Mouse (Mus musculus) MN1 (cell line): ENCODE results near the gene Prdx6b.

Experiments
- DNase-seq: peaks from one replicate; pipeline ENCODE4 v3.0.0-alpha.2; 2016; ENCODE audit warnings: low spot score

The Prdx6b gene

DNA sequence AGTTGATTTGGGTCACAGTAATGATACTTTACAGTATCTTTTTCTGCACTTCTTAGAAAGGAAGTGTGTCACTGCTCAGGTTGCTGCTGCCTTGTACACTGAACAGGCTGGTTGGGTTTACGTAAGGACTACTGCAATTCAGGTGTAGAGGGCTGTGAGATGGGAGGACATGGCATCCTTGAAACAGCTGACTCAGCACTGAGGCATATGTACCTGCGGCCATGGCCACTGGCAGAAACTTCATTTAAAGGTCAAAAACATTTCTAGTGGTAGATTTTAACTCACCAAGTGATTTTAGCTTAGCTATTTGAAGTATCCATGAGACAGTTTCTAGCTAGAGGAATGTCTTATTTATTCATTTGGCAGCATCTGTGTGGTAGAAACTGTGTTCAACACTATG is 33.5 kb downstream of the Prdx6b start:
- no peak for DNase-seq

GRCm38 (mm10) chr2:80327272-80327671 is 35.0 kb downstream of the Prdx6b start:
- DNase-seq = no peak

- no peak for DNase-seq
These were observed 36.8 kb downstream of the Prdx6b start for GRCm38 (mm10) chr2:80328961-80329653.

GRCm38 (mm10) chr2:80340537-80340936 is 48.3 kb downstream of the Prdx6b start:
- DNase-seq = no peak
